Mouse (Mus musculus) thymus, adult 2 months (tissue): ENCODE results near the gene Olfr1270. TPM values are rescaled to one million over a fixed set of nuclear protein-coding genes. Genes with fewer than 3 reads are reported as not detected.
"Not testable (repeated sequence)": the region's sequence is repeated elsewhere in the genome, so short reads cannot be mapped to it uniquely, and the experiment has no call there.

Experiments used
- DNase-seq: peaks from one replicate; pipeline ENCODE4 v3.0.0; 2021
- H3K27ac ChIP-seq: fragments of 200-500 bp; 2 replicates; pipeline ENCODE4 v1.5.1; 2012; ENCODE audit warnings: low read length, control low read depth; ENCODE audit not compliant: control insufficient read depth, insufficient read depth
- H3K27me3 ChIP-seq: fragments of 200-500 bp; 2 replicates; pipeline ENCODE4 v1.6.1; 2012; ENCODE audit warnings: mild to moderate bottlenecking, low read length, moderate library complexity, mixed read lengths; ENCODE audit not compliant: control insufficient read depth, insufficient read depth
- H3K36me3 ChIP-seq: fragments of 200-500 bp; 2 replicates; pipeline ENCODE4 v1.6.1; 2012; ENCODE audit warnings: mild to moderate bottlenecking, low read length, moderate library complexity; ENCODE audit not compliant: control insufficient read depth, insufficient read depth
- H3K4me1 ChIP-seq: fragments of 200-500 bp; replicated peaks from 2 replicates; pipeline ENCODE4 v1.6.1; 2012; ENCODE audit warnings: low read length; ENCODE audit not compliant: control insufficient read depth, insufficient read depth
- H3K4me3 ChIP-seq: fragments of 200-500 bp; 2 replicates; pipeline ENCODE4 v1.5.1; 2012; ENCODE audit warnings: mild to moderate bottlenecking, low read length, control low read depth, moderate library complexity; ENCODE audit not compliant: control insufficient read depth, insufficient read depth
- CTCF ChIP-seq: fragments of 200-500 bp; IDR thresholded peaks from 2 replicates; pipeline ENCODE4 v1.5.1; 2012; ENCODE audit warnings: mild to moderate bottlenecking, control low read depth, low read length, moderate library complexity, borderline replicate concordance; ENCODE audit not compliant: control insufficient read depth, poor library complexity, insufficient read depth; ENCODE audit errors: extremely low read depth
- POLR2A ChIP-seq: fragments of 200-500 bp; IDR thresholded peaks from 2 replicates; pipeline ENCODE4 v1.6.1; 2012; ENCODE audit warnings: mild to moderate bottlenecking, low read length, control low read depth, moderate library complexity; ENCODE audit not compliant: control insufficient read depth, poor library complexity, insufficient read depth; ENCODE audit errors: extremely low read depth
- WGBS: fragments of 180-500 bp; shearing (Covaris S2); methylation state at CpG from one replicate; pipeline ENCODE4 v1.1.7; 2018; 5-methylcytosine and 5-hydroxymethylcytosine counted together
- polyA plus RNA-seq: library from polyadenylated mRNA; depleted of rRNA; stranded (reverse); fragments of >200 nt; gene quantifications from 2 replicates; pipeline ENCODE4 v1.2.3, GENCODE M21; 2012; rRNA removed

The Olfr1270 gene
- not detected in 2 replicates for polyA plus RNA-seq

GRCm38 (mm10) chr2:90152991-90153390, at the start of gene Olfr1270:
Gene Olfr1270, minus strand, starts transcription at chr2:90153091.
- H3K4me1 ChIP-seq, result no peaks in the 10 kb centered on the region
- TF ChIP-seq POLR2A (no peak), CTCF (no peak)
- 82% methylated on average over 3 of the region's 3 CpGs for WGBS
- no peak within 1 kb of the TSS for H3K27ac ChIP-seq
- no peak within 1 kb of the TSS for H3K4me3 ChIP-seq
- no peaks in the 10 kb centered on the region for H3K27me3 ChIP-seq
- no peaks in the 10 kb centered on the region for H3K36me3 ChIP-seq
- no peak for DNase-seq

- not testable (repeated sequence) for H3K27me3 ChIP-seq, DNase-seq, H3K4me1 ChIP-seq, H3K36me3 ChIP-seq, H3K27ac ChIP-seq, H3K4me3 ChIP-seq
- no CpG with 5 or more reads among the region's 4 CpGs for WGBS
These were observed 46.7 kb upstream of the Olfr1270 start for GRCm38 (mm10) chr2:90199606-90200005.

- H3K36me3 ChIP-seq, H3K4me1 ChIP-seq, H3K27me3 ChIP-seq, H3K27ac ChIP-seq, H3K4me3 ChIP-seq, DNase-seq: not testable (repeated sequence)
- no CpG with 5 or more reads among the region's 6 CpGs for WGBS
These were observed 42.4 kb upstream of the Olfr1270 start for GRCm38 (mm10) chr2:90195285-90195684.

- H3K4me3 ChIP-seq, DNase-seq, H3K27me3 ChIP-seq, H3K36me3 ChIP-seq, H3K4me1 ChIP-seq, H3K27ac ChIP-seq: not testable (repeated sequence)
- no CpG with 5 or more reads among the region's 3 CpGs for WGBS
These were observed 41.9 kb upstream of the Olfr1270 start for GRCm38 (mm10) chr2:90194750-90195149.

GRCm38 (mm10) chr2:90187082-90187481, 34.2 kb upstream of the Olfr1270 start:
- H3K36me3 ChIP-seq, H3K27ac ChIP-seq, DNase-seq, H3K4me1 ChIP-seq, H3K27me3 ChIP-seq, H3K4me3 ChIP-seq: not testable (repeated sequence)
- no CpG with 5 or more reads among the region's 5 CpGs for WGBS

GRCm38 (mm10) chr2:90186082-90186481, 33.2 kb upstream of the Olfr1270 start:
- not testable (repeated sequence) for H3K4me1 ChIP-seq, DNase-seq, H3K27me3 ChIP-seq, H3K36me3 ChIP-seq, H3K27ac ChIP-seq, H3K4me3 ChIP-seq
- WGBS, result no CpG with 5 or more reads among the region's 4 CpGs

- Histone ChIP-seq H3K36me3 (no peaks in the 10 kb centered on the region), H3K4me3 (no peak overlapping the region), H3K27me3 (no peaks in the 10 kb centered on the region), H3K4me1 (no peaks in the 10 kb centered on the region), H3K27ac (no peak overlapping the region)
- TF ChIP-seq POLR2A, result no peak
- no peak for TF ChIP-seq CTCF
- 92% methylated on average over 9 of the region's 9 CpGs for WGBS
- DNase-seq, result no peak
These were observed 1.0 kb upstream of the Olfr1270 start for GRCm38 (mm10) chr2:90153916-90154315.

GRCm38 (mm10) chr2:90142196-90142595, 10.7 kb downstream of the Olfr1270 start, which contains the start of gene Olfr32:
Gene Olfr32, minus strand, starts transcription at chr2:90142296.
- Histone ChIP-seq H3K27ac (no peak within 1 kb of the TSS), H3K4me1 (no peaks in the 10 kb centered on the region), H3K4me3 (no peak within 1 kb of the TSS), H3K36me3 (no peaks in the 10 kb centered on the region), H3K27me3 (no peaks in the 10 kb centered on the region)
- no peak for DNase-seq
- TF ChIP-seq POLR2A (no peak), CTCF (no peak)
